Mouse (Mus musculus): Measurements from ENCODE around the gene Olfr558. TPM values are rescaled to one million over a fixed set of nuclear protein-coding genes. Genes with fewer than 3 reads are reported as not detected.

Gene Olfr558
- polyA plus RNA-seq, 1 experiment = not detected

DNA sequence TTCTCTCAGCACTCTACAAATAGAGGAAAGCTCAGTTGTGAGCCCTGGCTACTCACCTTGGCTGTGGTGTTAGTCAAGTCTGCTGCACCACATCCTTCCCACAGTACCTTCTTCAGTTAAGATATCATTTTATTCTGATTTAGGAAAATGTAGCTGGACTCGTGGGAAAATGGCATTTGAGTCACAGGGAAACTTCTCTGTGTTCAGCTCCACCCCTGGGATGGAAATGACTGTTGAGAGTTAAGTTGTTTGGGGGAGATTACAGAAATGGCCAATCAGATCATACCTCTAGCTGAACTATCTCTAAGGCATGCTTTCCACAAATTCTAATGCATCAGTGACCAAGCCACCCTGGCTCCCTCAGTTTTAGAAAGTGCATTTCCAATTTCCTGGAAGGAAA, 17.0 kb downstream of the Olfr558 start, which contains the start of gene Olfr33:
Gene Olfr33 (minus strand): TSS at position 101 of the 400 bp plus-strand sequence.
- H3K4me1 ChIP-seq (ENCODE audit: control insufficient read depth, insufficient read depth, low read length) = no peaks in the 10 kb centered on the region
- 38% methylated on average over 1 of the region's 1 CpGs for WGBS

GRCm38 (mm10) chr7:102727391-102727790, 25.4 kb downstream of the Olfr558 start, which contains the start of gene Olfr559:
Gene Olfr559, minus strand, starts transcription at chr7:102727491.
- Histone ChIP-seq H3K27ac (ENCODE audit: insufficient read depth, low read depth, low read length) (no peak within 1 kb of the TSS), H3K4me3 (ENCODE audit: insufficient read depth, low read depth, low read length) (no peak within 1 kb of the TSS), H3K4me1 (ENCODE audit: control insufficient read depth, insufficient read depth, low read length) (no peaks in the 10 kb centered on the region)
- no peak for TF ChIP-seq CTCF (IDR thresholded peaks at IDR 0.05; ENCODE audit: insufficient read depth, low read depth, low read length)

More for the DNA sequence above, 17.0 kb downstream of the Olfr558 start, which contains the start of gene Olfr33:
- Histone ChIP-seq H3K4me3 (ENCODE audit: insufficient read depth, low read depth, low read length) (no peak within 1 kb of the TSS), H3K27ac (ENCODE audit: insufficient read depth, low read depth, low read length) (no peak within 1 kb of the TSS)
- TF ChIP-seq CTCF (IDR thresholded peaks at IDR 0.05; ENCODE audit: insufficient read depth, low read depth, low read length) = no peak
- no peak for TF ChIP-seq POLR2A (IDR thresholded peaks at IDR 0.05; ENCODE audit: insufficient read depth, low read depth, low read length)

DNA sequence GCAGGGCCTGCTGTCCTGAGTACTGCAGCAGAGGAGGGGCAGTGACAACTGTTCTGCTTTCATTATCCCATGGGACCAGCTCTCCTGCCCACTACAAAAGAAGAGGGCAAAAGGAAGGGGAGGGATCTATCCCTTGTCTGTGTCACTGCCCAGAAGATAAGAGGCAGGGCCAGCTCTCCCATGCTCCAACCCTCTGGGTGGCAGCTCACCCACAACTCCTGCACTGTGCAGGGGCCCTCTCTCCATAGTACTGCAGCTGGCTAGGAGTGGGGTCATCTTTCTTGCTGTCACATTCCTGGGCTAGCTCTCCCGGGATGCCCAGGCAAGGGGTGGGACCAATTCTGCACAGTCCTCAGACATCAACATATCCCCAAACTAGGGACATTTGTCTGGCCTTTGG, 31.8 kb downstream of the Olfr558 start:
- H3K4me1 ChIP-seq (ENCODE audit: control insufficient read depth, insufficient read depth, low read length) = no peaks in the 10 kb centered on the region
- WGBS = 77% methylated on average over 1 of the region's 1 CpGs
- TF ChIP-seq POLR2A (IDR thresholded peaks at IDR 0.05; ENCODE audit: insufficient read depth, low read depth, low read length) (no peak), CTCF (IDR thresholded peaks at IDR 0.05; ENCODE audit: insufficient read depth, low read depth, low read length) (no peak)
- H3K4me3 ChIP-seq (ENCODE audit: insufficient read depth, low read depth, low read length) = no peak overlapping the region
- H3K27ac ChIP-seq (ENCODE audit: insufficient read depth, low read depth, low read length) = no peak overlapping the region

GRCm38 (mm10) chr7:102737705-102738104, 35.7 kb downstream of the Olfr558 start:
- WGBS = 68% methylated on average over 2 of the region's 2 CpGs
- Histone ChIP-seq H3K27ac (ENCODE audit: insufficient read depth, low read depth, low read length) (no peak overlapping the region), H3K4me1 (ENCODE audit: control insufficient read depth, insufficient read depth, low read length) (no peaks in the 10 kb centered on the region), H3K4me3 (ENCODE audit: insufficient read depth, low read depth, low read length) (no peak overlapping the region)
- TF ChIP-seq POLR2A (IDR thresholded peaks at IDR 0.05; ENCODE audit: insufficient read depth, low read depth, low read length) = no peak
- TF ChIP-seq CTCF (IDR thresholded peaks at IDR 0.05; ENCODE audit: insufficient read depth, low read depth, low read length) = no peak

- TF ChIP-seq CTCF (IDR thresholded peaks at IDR 0.05; ENCODE audit: insufficient read depth, low read depth, low read length) = no peak
- no peak for TF ChIP-seq POLR2A (IDR thresholded peaks at IDR 0.05; ENCODE audit: insufficient read depth, low read depth, low read length)
- Histone ChIP-seq H3K27ac (ENCODE audit: insufficient read depth, low read depth, low read length) (no peak overlapping the region), H3K4me1 (ENCODE audit: control insufficient read depth, insufficient read depth, low read length) (no peaks in the 10 kb centered on the region), H3K4me3 (ENCODE audit: insufficient read depth, low read depth, low read length) (no peak overlapping the region)
- 14% methylated on average over 1 of the region's 1 CpGs for WGBS
These were observed 50.1 kb downstream of the Olfr558 start for GRCm38 (mm10) chr7:102752086-102752485.

DNA sequence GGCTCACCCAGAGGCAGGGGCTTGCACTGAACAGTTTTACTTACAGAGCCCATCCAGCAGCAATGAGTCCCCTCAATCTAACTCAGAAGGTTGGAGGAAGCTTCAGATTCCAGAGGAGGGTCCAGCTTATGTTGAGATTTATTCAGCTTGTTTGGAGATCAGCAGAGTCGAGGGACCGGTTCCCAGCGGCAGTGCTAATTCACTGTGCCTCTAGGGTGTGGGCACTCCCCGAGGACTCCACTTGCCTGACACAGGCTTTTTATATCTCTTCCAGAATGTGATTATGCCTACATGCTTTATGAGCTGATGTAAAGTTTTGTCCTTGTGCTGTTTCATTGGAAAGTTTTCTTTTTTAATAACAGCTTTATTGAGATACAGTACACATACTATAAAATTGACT, 57.3 kb downstream of the Olfr558 start, which contains the start of the genes Olfr560 and Olfr78:
Gene Olfr560 (minus strand): TSS at position 101 of the 400 bp plus-strand sequence.
Gene Olfr78 (minus strand): TSS at position 206 of the 400 bp plus-strand sequence.
- TF ChIP-seq CTCF (IDR thresholded peaks at IDR 0.05; ENCODE audit: insufficient read depth, low read depth, low read length) = no peak
- TF ChIP-seq POLR2A (IDR thresholded peaks at IDR 0.05; ENCODE audit: insufficient read depth, low read depth, low read length) = no peak
- Histone ChIP-seq H3K27ac (ENCODE audit: insufficient read depth, low read depth, low read length) (no peak within 1 kb of the TSS), H3K4me3 (ENCODE audit: insufficient read depth, low read depth, low read length) (no peak within 1 kb of the TSS), H3K4me1 (ENCODE audit: control insufficient read depth, insufficient read depth, low read length) (no peaks in the 10 kb centered on the region)
- 83% methylated on average over 4 of the region's 4 CpGs for WGBS

Other genes with a start within 250 kb of the Olfr558 start
- gene Olfr543, start 220.5 kb upstream of the Olfr558 start, polyA plus RNA-seq (2012; ENCODE audit: insufficient read depth, insufficient read length, low replicate concordance, missing spikeins) = not detected in 2 replicates
- not detected in 2 replicates for gene Olfr544, start 213.9 kb upstream of the Olfr558 start, polyA plus RNA-seq (2012; ENCODE audit: insufficient read depth, insufficient read length, low replicate concordance, missing spikeins)
- not detected in 2 replicates for gene Olfr545, start 202.6 kb upstream of the Olfr558 start, polyA plus RNA-seq (2012; ENCODE audit: insufficient read depth, insufficient read length, low replicate concordance, missing spikeins)
- not detected in 2 replicates for gene Olfr547, start 167.5 kb upstream of the Olfr558 start, polyA plus RNA-seq (2012; ENCODE audit: insufficient read depth, insufficient read length, low replicate concordance, missing spikeins)
- gene Olfr548-ps1, start 161.3 kb upstream of the Olfr558 start, polyA plus RNA-seq (2012; ENCODE audit: insufficient read depth, insufficient read length, low replicate concordance, missing spikeins) = not detected in 2 replicates
- gene Olfr549, start 152.3 kb upstream of the Olfr558 start, polyA plus RNA-seq (2012; ENCODE audit: insufficient read depth, insufficient read length, low replicate concordance, missing spikeins) = not detected in 2 replicates
- gene Trim21, start 136.7 kb upstream of the Olfr558 start, polyA plus RNA-seq (2012; ENCODE audit: insufficient read depth, insufficient read length, low replicate concordance, missing spikeins) = not detected in 2 replicates
- gene Olfr550, start 130.8 kb upstream of the Olfr558 start, polyA plus RNA-seq (2012; ENCODE audit: insufficient read depth, insufficient read length, low replicate concordance, missing spikeins) = not detected in 2 replicates
- not detected in 2 replicates for gene Olfr551, start 110.3 kb upstream of the Olfr558 start, polyA plus RNA-seq (2012; ENCODE audit: insufficient read depth, insufficient read length, low replicate concordance, missing spikeins)
- gene Olfr552, start 104.4 kb upstream of the Olfr558 start, polyA plus RNA-seq (2012; ENCODE audit: insufficient read depth, insufficient read length, low replicate concordance, missing spikeins) = not detected in 2 replicates
- gene Olfr553, start 84.0 kb upstream of the Olfr558 start, polyA plus RNA-seq (2012; ENCODE audit: insufficient read depth, insufficient read length, low replicate concordance, missing spikeins) = not detected in 2 replicates
- not detected in 2 replicates for gene Olfr554, start 63.8 kb upstream of the Olfr558 start, polyA plus RNA-seq (2012; ENCODE audit: insufficient read depth, insufficient read length, low replicate concordance, missing spikeins)
- not detected in 2 replicates for gene Olfr555, start 43.4 kb upstream of the Olfr558 start, polyA plus RNA-seq (2012; ENCODE audit: insufficient read depth, insufficient read length, low replicate concordance, missing spikeins)
- gene Olfr556, start 37.3 kb upstream of the Olfr558 start, polyA plus RNA-seq (2012; ENCODE audit: insufficient read depth, insufficient read length, low replicate concordance, missing spikeins) = not detected in 2 replicates
- gene Trim68, start 14.9 kb upstream of the Olfr558 start, polyA plus RNA-seq (2012; ENCODE audit: insufficient read depth, insufficient read length, low replicate concordance, missing spikeins) = not detected in 2 replicates
- not detected in 2 replicates for gene Olfr557, start 6.3 kb upstream of the Olfr558 start, polyA plus RNA-seq (2012; ENCODE audit: insufficient read depth, insufficient read length, low replicate concordance, missing spikeins)
- gene Olfr33, start 16.9 kb downstream of the Olfr558 start, polyA plus RNA-seq (2012; ENCODE audit: insufficient read depth, insufficient read length, low replicate concordance, missing spikeins) = not detected in 2 replicates
- not detected in 2 replicates for gene Olfr559, start 25.3 kb downstream of the Olfr558 start, polyA plus RNA-seq (2012; ENCODE audit: insufficient read depth, insufficient read length, low replicate concordance, missing spikeins)
- not detected in 2 replicates for gene Olfr560, start 57.2 kb downstream of the Olfr558 start, polyA plus RNA-seq (2012; ENCODE audit: insufficient read depth, insufficient read length, low replicate concordance, missing spikeins)
- not detected in 2 replicates for gene Olfr78, start 57.3 kb downstream of the Olfr558 start, polyA plus RNA-seq (2012; ENCODE audit: insufficient read depth, insufficient read length, low replicate concordance, missing spikeins)
- not detected in 2 replicates for gene Olfr561, start 69.0 kb downstream of the Olfr558 start, polyA plus RNA-seq (2012; ENCODE audit: insufficient read depth, insufficient read length, low replicate concordance, missing spikeins)
- gene Olfr564, start 101.3 kb downstream of the Olfr558 start, polyA plus RNA-seq (2012; ENCODE audit: insufficient read depth, insufficient read length, low replicate concordance, missing spikeins) = not detected in 2 replicates
- gene Olfr566, start 156.6 kb downstream of the Olfr558 start, polyA plus RNA-seq (2012; ENCODE audit: insufficient read depth, insufficient read length, low replicate concordance, missing spikeins) = not detected in 2 replicates
- not detected in 2 replicates for gene Olfr568, start 174.9 kb downstream of the Olfr558 start, polyA plus RNA-seq (2012; ENCODE audit: insufficient read depth, insufficient read length, low replicate concordance, missing spikeins)
- not detected in 2 replicates for gene Olfr569, start 188.7 kb downstream of the Olfr558 start, polyA plus RNA-seq (2012; ENCODE audit: insufficient read depth, insufficient read length, low replicate concordance, missing spikeins)
- gene Olfr570, start 192.4 kb downstream of the Olfr558 start, polyA plus RNA-seq (2012; ENCODE audit: insufficient read depth, insufficient read length, low replicate concordance, missing spikeins) = not detected in 2 replicates
- not detected in 2 replicates for gene Olfr571, start 215.3 kb downstream of the Olfr558 start, polyA plus RNA-seq (2012; ENCODE audit: insufficient read depth, insufficient read length, low replicate concordance, missing spikeins)
- not detected in 2 replicates for gene Olfr572, start 222.2 kb downstream of the Olfr558 start, polyA plus RNA-seq (2012; ENCODE audit: insufficient read depth, insufficient read length, low replicate concordance, missing spikeins)
- gene Olfr573-ps1, start 240.4 kb downstream of the Olfr558 start, polyA plus RNA-seq (2012; ENCODE audit: insufficient read depth, insufficient read length, low replicate concordance, missing spikeins) = not detected in 2 replicates
- gene Olfr574, start 246.3 kb downstream of the Olfr558 start, polyA plus RNA-seq (2012; ENCODE audit: insufficient read depth, insufficient read length, low replicate concordance, missing spikeins) = not detected in 2 replicates

Data from olfactory bulb, adult 2 months (tissue).